Mouse (Mus musculus): ENCODE results near the gene Syngap1. TPM values are rescaled to one million over a fixed set of nuclear protein-coding genes. Genes with fewer than 3 reads are reported as not detected.

Syngap1 gene
- polyA plus RNA-seq, 1 experiment from 2014 or later = 4.7 TPM

DNA sequence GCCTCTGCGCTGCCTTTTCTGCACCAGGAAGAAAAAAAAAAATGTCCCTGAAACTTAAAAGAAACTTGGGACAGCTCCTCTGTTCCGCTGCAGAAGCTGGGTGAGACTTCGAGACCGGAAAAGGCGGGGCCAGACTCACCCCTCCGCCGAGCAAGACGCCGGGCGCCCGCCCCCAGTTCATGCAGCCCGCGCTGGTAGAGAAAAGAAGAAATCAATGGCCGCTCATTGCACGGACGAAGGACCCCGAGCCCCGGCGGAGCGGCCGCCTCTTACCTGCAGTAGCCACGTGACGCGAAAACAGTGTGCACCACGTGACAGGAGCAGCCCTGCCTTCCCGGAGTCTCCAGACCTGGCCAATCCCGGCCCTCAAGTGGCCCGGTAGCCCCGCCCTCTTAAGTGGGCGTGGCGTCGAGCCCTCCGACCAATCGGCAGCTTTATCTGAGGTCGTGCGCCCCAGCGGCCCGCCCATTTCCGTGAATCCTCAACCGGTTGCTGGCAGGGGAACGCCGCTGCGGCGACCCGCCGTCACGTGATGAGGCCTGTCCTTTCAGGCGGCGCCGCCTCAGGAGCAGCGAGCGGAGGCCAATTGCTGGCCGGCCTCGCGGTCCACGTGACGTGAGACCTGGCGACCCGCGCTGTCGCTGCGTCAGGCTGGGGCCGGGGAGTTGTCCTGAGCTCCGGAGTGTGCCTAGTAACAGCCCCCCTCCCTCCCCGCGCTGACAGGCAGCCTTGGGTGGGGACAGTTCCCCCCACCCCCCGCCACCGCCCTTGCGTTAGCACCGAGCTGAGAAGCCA lies 1.7 kb upstream of the Syngap1 start, which contains the start of gene Cuta:
Gene Cuta, minus strand, starts transcription at position 392 of the 795 bp plus-strand sequence.
- Histone ChIP-seq H3K27me3 (ENCODE audit: control insufficient read depth, insufficient read depth, low read length) (no peaks in the 10 kb centered on the region), H3K36me3 (ENCODE audit: control insufficient read depth, insufficient read depth, low read length) (peaks cover 3% of the 10 kb centered on the region; the same call in 1 of the 2 replicates), H3K9ac (ENCODE audit: low read depth, low read length) (peak within 1 kb of the TSS; percentile 61), H3K4me1 (replicated peaks; ENCODE audit: control insufficient read depth, insufficient read depth, low read length) (peaks cover 13% of the 10 kb centered on the region), H3K4me2 (replicated peaks; ENCODE audit: low read depth, low read length) (peak within 1 kb of the TSS; percentile 93), H3K4me3 (ENCODE audit: low read depth, low read length) (peak within 1 kb of the TSS; percentile 57), H3K9me3 (ENCODE audit: control insufficient read depth, low read length) (no peaks in the 10 kb centered on the region), H3K27ac (ENCODE audit: low read depth, low read length) (peak within 1 kb of the TSS; percentile 86)
- under 1% methylated on average over 70 of the region's 70 CpGs for WGBS
- DNase-seq (ENCODE audit: low spot score) (peak; percentile 100), ATAC-seq (ENCODE audit: low FRiP score) (peak; percentile 93)

DNA sequence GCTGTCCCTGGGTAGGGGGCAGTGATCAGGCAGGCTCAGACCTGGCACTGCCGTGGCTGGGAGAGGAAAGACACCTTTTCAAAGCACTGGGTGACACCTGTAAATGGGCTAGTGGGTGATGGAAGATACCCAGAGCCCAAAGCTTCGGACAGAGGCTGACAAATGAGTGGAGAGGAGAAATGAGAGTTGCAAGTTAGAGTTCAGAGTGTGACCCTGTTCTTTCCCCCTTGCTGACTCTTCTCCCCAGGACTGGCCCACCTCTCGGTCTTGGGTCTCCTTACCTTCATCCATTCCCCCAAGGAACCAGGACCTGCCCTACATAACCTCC lies 1.1 kb upstream of the Syngap1 start:
- Histone ChIP-seq H3K4me3 (ENCODE audit: low read depth, low read length) (peak overlapping the region; percentile 57), H3K4me2 (replicated peaks; ENCODE audit: low read depth, low read length) (peak overlapping the region; percentile 93), H3K4me1 (replicated peaks; ENCODE audit: control insufficient read depth, insufficient read depth, low read length) (peaks cover 13% of the 10 kb centered on the region), H3K27me3 (ENCODE audit: control insufficient read depth, insufficient read depth, low read length) (no peaks in the 10 kb centered on the region), H3K36me3 (ENCODE audit: control insufficient read depth, insufficient read depth, low read length) (no peaks in the 10 kb centered on the region), H3K27ac (ENCODE audit: low read depth, low read length) (peak overlapping the region; percentile 86), H3K9me3 (ENCODE audit: control insufficient read depth, low read length) (no peaks in the 10 kb centered on the region), H3K9ac (ENCODE audit: low read depth, low read length) (peak overlapping the region; percentile 61)
- 0% methylated on average over 3 of the region's 3 CpGs for WGBS
- DNase-seq (ENCODE audit: low spot score) (no peak), ATAC-seq (ENCODE audit: low FRiP score) (0 out of 2 replicates have a peak, but pooled peaks have one; percentile 2)

DNA sequence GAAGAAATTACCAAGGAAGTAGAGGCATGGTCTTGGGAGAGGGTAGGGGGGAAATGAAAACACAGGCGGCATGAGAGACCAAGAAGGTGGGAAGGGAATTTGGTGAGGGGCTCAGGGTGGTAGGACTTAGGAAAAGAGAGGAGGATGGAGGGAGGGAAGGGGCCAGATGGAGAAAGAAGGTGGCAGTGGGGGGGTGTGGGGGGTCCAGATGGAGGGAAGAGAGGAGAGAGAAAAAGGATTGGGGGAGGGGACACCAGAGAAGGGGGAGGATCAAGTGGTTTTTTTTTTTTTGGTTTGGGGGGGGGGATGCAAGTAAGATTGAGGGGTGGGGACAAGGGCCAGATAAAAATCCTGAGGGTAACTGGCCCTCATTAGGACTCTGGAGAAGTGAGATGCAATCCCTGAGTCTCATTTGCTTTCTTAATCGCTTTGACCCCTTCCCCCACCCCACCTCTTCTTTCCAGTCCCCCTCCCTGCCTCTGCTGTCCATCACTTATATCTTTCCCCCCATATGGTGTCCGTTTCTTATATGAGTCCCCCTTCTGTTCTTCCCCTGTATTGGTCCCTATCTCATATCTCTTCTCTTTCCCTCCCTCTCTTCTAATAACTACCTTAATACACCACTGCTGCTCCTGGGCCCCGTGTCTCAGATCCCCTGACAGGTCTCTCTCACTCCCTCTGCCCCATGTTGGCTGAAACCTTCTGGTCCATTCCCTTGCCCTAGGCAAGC lies 953 bp downstream of the Syngap1 start:
- Histone ChIP-seq H3K27ac (ENCODE audit: low read depth, low read length) (peak overlapping the region; percentile 89), H3K4me2 (replicated peaks; ENCODE audit: low read depth, low read length) (peak overlapping the region; percentile 69), H3K36me3 (ENCODE audit: control insufficient read depth, insufficient read depth, low read length) (no peaks in the 10 kb centered on the region), H3K9me3 (ENCODE audit: control insufficient read depth, low read length) (no peaks in the 10 kb centered on the region), H3K4me3 (ENCODE audit: low read depth, low read length) (peak overlapping the region; percentile 54), H3K4me1 (replicated peaks; ENCODE audit: control insufficient read depth, insufficient read depth, low read length) (peaks cover 20% of the 10 kb centered on the region), H3K27me3 (ENCODE audit: control insufficient read depth, insufficient read depth, low read length) (no peaks in the 10 kb centered on the region), H3K9ac (ENCODE audit: low read depth, low read length) (peak overlapping the region; percentile 67)
- WGBS = 16% methylated on average over 4 of the region's 4 CpGs
- ATAC-seq (ENCODE audit: low FRiP score) = no peak
- no peak for DNase-seq (ENCODE audit: low spot score)

DNA sequence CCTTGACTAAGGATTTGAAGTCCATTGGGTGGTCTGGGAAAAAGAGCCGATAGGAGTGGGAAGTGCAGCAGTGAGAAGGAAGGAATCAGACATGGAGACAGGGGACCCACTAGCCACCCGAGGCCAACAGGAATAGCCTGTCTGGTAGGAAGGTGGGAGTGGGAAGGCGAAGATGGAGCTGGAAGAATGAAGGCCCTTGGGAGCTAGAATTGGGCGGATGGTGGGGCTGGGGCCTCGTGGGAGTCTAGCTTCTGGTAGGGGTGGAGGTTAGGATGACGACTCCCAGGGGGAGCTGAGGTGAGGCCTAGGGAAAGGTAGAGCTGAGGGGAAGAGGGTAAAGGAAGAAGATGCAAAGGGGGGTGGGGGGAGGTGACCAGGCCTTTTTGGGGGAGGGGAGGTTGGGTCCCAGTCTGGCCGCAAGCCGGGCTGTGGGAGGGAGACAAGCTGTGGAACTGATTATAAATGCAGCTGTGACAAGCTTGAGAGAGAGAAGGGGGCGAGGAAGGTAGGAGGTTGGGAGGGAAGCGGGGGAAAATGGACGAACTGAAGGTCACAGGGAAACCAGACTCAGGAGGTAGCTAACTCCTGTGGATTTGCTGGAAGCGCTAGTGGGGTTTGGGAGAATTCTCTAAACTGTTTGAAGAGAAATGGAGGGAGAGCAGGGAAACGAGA lies 4.9 kb downstream of the Syngap1 start:
- Histone ChIP-seq H3K4me3 (ENCODE audit: low read depth, low read length) (peak overlapping the region; percentile 43), H3K4me2 (replicated peaks; ENCODE audit: low read depth, low read length) (peak overlapping the region; percentile 78), H3K36me3 (ENCODE audit: control insufficient read depth, insufficient read depth, low read length) (no peaks in the 10 kb centered on the region), H3K9me3 (ENCODE audit: control insufficient read depth, low read length) (no peaks in the 10 kb centered on the region), H3K27ac (ENCODE audit: low read depth, low read length) (peak overlapping the region; percentile 77), H3K9ac (ENCODE audit: low read depth, low read length) (peak overlapping the region; percentile 73), H3K27me3 (ENCODE audit: control insufficient read depth, insufficient read depth, low read length) (no peaks in the 10 kb centered on the region), H3K4me1 (replicated peaks; ENCODE audit: control insufficient read depth, insufficient read depth, low read length) (peaks cover 29% of the 10 kb centered on the region)
- ATAC-seq (ENCODE audit: low FRiP score) (no peak), DNase-seq (ENCODE audit: low spot score) (peak; percentile 13)
- 23% methylated on average over 13 of the region's 13 CpGs for WGBS

DNA sequence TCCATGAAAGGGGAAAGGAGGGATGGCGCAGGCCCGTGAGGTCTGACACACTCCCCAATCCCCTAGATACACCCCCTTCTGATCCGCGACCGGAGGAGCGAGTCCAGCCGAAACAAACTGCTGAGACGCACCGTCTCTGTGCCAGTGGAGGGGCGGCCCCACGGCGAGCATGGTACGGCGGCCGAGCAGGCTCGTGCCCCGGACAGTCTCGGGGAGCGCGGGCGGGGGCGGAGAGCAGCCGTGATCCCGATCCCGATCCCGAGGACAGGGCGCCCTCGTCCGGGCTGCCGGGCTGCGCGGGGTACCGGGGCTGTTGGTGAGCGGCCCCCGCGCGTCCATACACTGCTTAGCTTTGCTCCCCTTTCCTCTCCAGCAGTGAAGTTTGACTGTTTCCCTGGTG lies 5.5 kb downstream of the Syngap1 start:
- ATAC-seq (ENCODE audit: low FRiP score) = peak; percentile 28
- H3K36me3 ChIP-seq (ENCODE audit: control insufficient read depth, insufficient read depth, low read length) = no peaks in the 10 kb centered on the region
- peak overlapping the region; percentile 73 for H3K9ac ChIP-seq (ENCODE audit: low read depth, low read length)
- peaks cover 32% of the 10 kb centered on the region for H3K4me1 ChIP-seq (replicated peaks; ENCODE audit: control insufficient read depth, insufficient read depth, low read length)
- WGBS = 1% methylated on average over 35 of the region's 37 CpGs
- peak overlapping the region; percentile 77 for H3K27ac ChIP-seq (ENCODE audit: low read depth, low read length)
- no peaks in the 10 kb centered on the region for H3K27me3 ChIP-seq (ENCODE audit: control insufficient read depth, insufficient read depth, low read length)
- H3K4me3 ChIP-seq (ENCODE audit: low read depth, low read length) = peak overlapping the region; percentile 43
- peak overlapping the region; percentile 78 for H3K4me2 ChIP-seq (replicated peaks; ENCODE audit: low read depth, low read length)
- DNase-seq (ENCODE audit: low spot score) = peak; percentile 70
- H3K9me3 ChIP-seq (ENCODE audit: control insufficient read depth, low read length) = no peaks in the 10 kb centered on the region

DNA sequence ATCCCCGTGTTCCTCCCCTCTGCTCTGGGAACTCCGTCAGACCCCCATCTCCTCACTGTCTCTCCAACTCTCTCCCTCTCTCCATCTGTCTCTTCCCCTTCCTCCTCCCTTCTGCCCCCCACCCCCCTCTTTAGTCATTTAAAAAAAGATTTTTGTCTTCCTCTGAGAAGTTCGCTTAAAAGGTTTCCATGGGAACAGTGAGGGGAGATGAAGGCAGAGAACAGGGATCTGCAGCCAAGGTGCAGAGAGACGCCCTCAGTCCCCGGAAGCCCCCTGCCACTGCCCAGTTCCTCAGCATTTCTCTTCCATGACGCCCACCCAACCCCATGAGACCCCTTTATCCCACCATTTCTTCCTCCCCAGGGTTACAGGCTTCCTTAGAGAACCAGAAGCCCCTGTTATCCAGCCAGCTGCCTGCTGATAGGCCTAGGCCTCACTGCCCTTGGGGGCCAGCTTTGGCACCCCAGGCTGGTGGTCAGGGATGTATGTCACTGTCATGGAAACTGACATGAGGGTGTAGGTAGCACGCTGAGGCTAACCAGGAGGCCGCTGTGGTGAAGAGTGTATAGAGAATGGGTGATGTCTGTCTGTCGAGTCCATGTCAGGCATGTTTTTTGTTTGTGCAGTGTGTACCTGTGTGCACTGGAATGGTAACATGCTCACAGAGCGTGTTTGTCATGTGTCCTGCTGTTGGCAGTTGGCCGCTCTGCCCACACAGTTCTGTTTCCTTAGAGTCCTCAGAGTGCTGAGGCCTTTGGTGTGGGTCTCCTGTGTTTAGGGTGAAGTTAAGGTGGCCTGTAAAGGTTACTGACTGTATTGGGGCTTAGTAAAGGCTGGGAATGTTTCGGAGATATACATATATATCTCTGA lies 6.4 kb downstream of the Syngap1 start:
- WGBS = 25% methylated on average over 12 of the region's 12 CpGs
- H3K4me1 ChIP-seq (replicated peaks; ENCODE audit: control insufficient read depth, insufficient read depth, low read length) = peaks cover 41% of the 10 kb centered on the region

DNA sequence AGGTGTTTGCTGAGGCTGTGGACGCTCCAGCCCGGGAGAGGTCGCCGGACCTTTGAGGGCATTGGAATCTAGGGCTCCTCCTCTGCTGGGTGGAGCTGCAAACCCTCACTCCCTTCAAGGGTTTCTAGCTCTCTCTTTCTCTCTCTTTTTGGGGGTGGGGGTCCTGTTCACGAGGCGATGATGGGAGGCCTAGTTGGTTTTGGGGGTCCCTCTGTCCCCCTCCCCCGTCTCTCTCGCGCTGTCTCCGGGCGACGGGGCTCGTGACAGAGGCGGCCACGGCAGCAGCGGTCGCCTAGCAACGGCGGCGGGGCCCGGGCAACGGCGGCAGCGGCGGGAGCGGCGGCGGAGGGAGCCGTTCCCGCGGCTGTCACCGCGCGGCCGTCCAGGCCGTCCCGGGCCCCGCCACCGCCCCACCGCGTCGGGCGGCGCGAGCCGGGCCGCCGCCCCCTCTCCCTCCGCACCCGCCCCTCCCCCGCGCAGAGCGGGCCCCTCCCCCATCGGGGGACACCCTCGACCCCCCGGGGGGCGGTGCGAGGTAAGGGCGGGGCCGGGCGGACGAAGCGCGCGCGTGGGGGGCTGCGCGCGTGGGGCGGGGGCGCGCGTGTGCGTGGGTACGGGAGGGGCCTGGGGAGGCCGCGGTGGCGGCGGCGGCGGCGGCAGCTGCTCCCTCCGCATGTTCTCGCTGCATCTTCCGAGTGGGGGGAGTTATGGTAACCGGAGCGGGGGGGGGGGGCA lies 7.4 kb downstream of the Syngap1 start:
- DNase-seq (ENCODE audit: low spot score) = peak; percentile 77
- Histone ChIP-seq H3K27ac (ENCODE audit: low read depth, low read length) (peak overlapping the region; percentile 87), H3K4me3 (ENCODE audit: low read depth, low read length) (peak overlapping the region; percentile 68), H3K27me3 (ENCODE audit: control insufficient read depth, insufficient read depth, low read length) (no peaks in the 10 kb centered on the region), H3K4me2 (replicated peaks; ENCODE audit: low read depth, low read length) (peak overlapping the region; percentile 100), H3K4me1 (replicated peaks; ENCODE audit: control insufficient read depth, insufficient read depth, low read length) (peaks cover 45% of the 10 kb centered on the region), H3K9me3 (ENCODE audit: control insufficient read depth, low read length) (no peaks in the 10 kb centered on the region), H3K9ac (ENCODE audit: low read depth, low read length) (peak overlapping the region; percentile 89), H3K36me3 (ENCODE audit: control insufficient read depth, insufficient read depth, low read length) (no peaks in the 10 kb centered on the region)
- 0 out of 2 replicates have a peak, but pooled peaks have one; percentile 10 for ATAC-seq (ENCODE audit: low FRiP score)
- WGBS = under 1% methylated on average over 46 of the region's 87 CpGs

More for the DNA sequence above, 6.4 kb downstream of the Syngap1 start:
- Histone ChIP-seq H3K4me2 (replicated peaks; ENCODE audit: low read depth, low read length) (peak overlapping the region; percentile 78), H3K36me3 (ENCODE audit: control insufficient read depth, insufficient read depth, low read length) (no peaks in the 10 kb centered on the region), H3K9me3 (ENCODE audit: control insufficient read depth, low read length) (no peaks in the 10 kb centered on the region), H3K27ac (ENCODE audit: low read depth, low read length) (peak overlapping the region; percentile 77), H3K9ac (ENCODE audit: low read depth, low read length) (0 out of 2 replicates have a peak overlapping the region, but pooled peaks have one; percentile 73), H3K27me3 (ENCODE audit: control insufficient read depth, insufficient read depth, low read length) (no peaks in the 10 kb centered on the region), H3K4me3 (ENCODE audit: low read depth, low read length) (peak overlapping the region; percentile 43; the same call in 1 of the 2 replicates)
- DNase-seq (ENCODE audit: low spot score) = peak; percentile 30
- no peak for ATAC-seq (ENCODE audit: low FRiP score)

Data from hindbrain, embryonic 11.5 days (tissue).